Mouse (Mus musculus) lung, adult 2 months (tissue): ENCODE measurements around the gene Zfp989.
"Not testable (repeated sequence)": the region's sequence is repeated elsewhere in the genome, so short reads cannot be mapped to it uniquely, and the experiment has no call there.

Experiments used
- CTCF ChIP-seq: fragments of 200-500 bp; IDR thresholded peaks from 2 replicates; pipeline ENCODE4 v1.5.1; 2011; ENCODE audit warnings: mild to moderate bottlenecking, low read length, control low read depth; ENCODE audit not compliant: insufficient read depth
- POLR2A ChIP-seq: fragments of 200-500 bp; IDR thresholded peaks from 2 replicates; pipeline ENCODE4 v1.6.1; 2011; ENCODE audit warnings: low read depth, mild to moderate bottlenecking, control low read depth, low read length, borderline replicate concordance; ENCODE audit errors: extremely low read depth

DNA sequence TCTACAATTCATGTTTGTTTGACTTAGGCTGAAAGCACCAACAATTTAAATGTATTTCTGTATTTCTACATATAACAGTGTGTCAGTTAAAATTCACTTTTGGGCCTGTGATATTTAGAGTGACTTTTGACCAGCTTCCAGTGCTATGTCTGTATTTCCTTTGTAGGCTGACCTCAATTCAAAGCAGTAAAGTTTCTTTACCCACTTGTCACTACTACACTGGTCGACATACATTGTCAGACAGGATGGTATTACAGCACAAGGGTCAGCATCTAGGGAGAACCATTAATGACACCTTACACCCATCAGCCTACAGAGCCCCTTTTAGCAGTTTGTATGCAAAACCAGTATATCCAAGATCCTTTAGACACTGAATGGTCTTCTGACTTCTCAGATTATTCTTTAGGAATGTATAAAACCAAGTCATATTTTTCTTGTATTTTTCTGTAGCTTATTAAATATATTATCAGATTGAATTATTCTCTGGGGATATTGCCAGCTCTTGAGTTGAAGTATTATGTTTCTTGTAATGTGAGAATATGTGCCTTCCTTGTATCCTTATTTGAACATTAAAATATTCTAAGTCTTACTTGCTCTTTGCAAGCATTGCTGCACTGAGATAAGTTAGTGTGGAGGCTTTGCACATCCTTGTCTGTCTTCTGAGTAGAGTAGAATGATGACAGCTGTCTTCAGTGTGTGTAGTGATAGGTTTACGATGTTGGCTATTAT, 59.7 kb downstream of the Zfp989 start:
- TF ChIP-seq CTCF, POLR2A: not testable (repeated sequence)
